In the genomic region with DNA sequence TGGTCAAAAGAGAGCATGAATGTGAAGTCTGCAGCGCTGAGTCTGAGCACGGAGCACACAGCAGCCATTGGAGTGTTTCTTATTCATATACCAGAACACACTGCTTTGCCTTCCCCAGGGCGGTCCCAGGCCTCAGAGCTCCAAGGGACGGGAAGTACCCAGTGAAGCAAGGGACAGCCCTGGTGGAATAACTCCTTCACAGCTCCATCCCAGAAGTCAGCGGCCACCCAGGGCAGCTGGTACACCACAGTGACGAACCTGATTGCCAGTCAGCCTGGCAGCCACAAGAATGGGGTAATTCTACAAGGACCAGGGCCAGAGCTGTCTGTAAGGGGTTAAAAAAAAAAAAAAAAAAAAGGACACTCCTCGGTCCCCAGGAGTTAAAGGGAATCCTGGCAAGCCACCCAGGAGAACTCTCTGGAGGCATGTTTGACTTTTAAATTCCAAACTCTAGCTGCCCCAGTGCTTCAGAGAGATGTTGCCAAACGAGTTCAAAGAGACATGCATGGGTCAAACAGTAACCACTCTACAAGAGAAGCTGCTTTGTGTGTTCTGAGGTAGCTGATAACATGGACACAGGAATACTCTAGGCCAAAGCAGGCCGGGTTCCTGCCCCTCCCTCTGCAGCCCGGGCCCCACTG, we compare ENCODE assay signal across 12 mouse cellular contexts. TPM values are rescaled to one million over a fixed set of nuclear protein-coding genes. Genes with fewer than 3 reads are reported as not detected.
DNase-seq lines count a peak whose midpoint lies in the region; ATAC-seq and TF ChIP-seq lines count a peak whose summit lies in the region.
"Had no signal": no experiment of that assay in that cellular context is flagged by ENCODE, and none has a peak within 500 bp of the region (broad histone marks: within the 10 kb centered on the region; RNA-seq: fewer than 3 reads in every experiment).

No protein-coding gene starts in this region.

- H3K27me3 ChIP-seq in kidney, adult 2 months (replicated peaks; ENCODE audit: control insufficient read depth, insufficient read depth, low read length), result no peaks in the 10 kb centered on the region
- no peaks in the 10 kb centered on the region for H3K27me3 ChIP-seq in liver, postnatal 0 days (ENCODE audit: insufficient read depth, low read length)
- H3K27me3 ChIP-seq in forebrain, embryonic 11.5 days (ENCODE audit: control insufficient read depth, insufficient read depth, low read length), result no peaks in the 10 kb centered on the region
- no peaks in the 10 kb centered on the region for H3K27me3 ChIP-seq in midbrain, embryonic 10.5 days (ENCODE audit: low read depth, poor library complexity, severe bottlenecking)
- H3K27me3 ChIP-seq: embryonic facial prominence, embryonic 15.5 days; limb, embryonic 15.5 days; neural tube, embryonic 15.5 days had no signal

- H3K4me3 ChIP-seq in kidney, adult 2 months (ENCODE audit: insufficient read depth, low read depth, low read length), result no peak overlapping the region
- no peak overlapping the region for H3K4me3 ChIP-seq in liver, postnatal 0 days (ENCODE audit: low read depth, low read length)
- H3K4me3 ChIP-seq in forebrain, embryonic 11.5 days (ENCODE audit: low read depth, low read length), result no peak overlapping the region
- no peak overlapping the region for H3K4me3 ChIP-seq in midbrain, embryonic 10.5 days
- H3K4me3 ChIP-seq: embryonic facial prominence, embryonic 15.5 days; limb, embryonic 15.5 days; neural tube, embryonic 15.5 days had no signal

- peaks cover 63% of the 10 kb centered on the region for H3K4me1 ChIP-seq in kidney, adult 2 months (ENCODE audit: control insufficient read depth, insufficient read depth, low read length)
- peaks cover 45% of the 10 kb centered on the region for H3K4me1 ChIP-seq in liver, postnatal 0 days (ENCODE audit: insufficient read depth)
- no peaks in the 10 kb centered on the region for H3K4me1 ChIP-seq in forebrain, embryonic 11.5 days (replicated peaks; ENCODE audit: control insufficient read depth, insufficient read depth, low read length)
- peaks cover 36% of the 10 kb centered on the region for H3K4me1 ChIP-seq in midbrain, embryonic 10.5 days
- H3K4me1 ChIP-seq: neural tube, embryonic 15.5 days had no signal

- ATAC-seq in liver, postnatal 0 days, result peak; percentile 86
- ATAC-seq in forebrain, embryonic 11.5 days (replicated peaks; ENCODE audit: low FRiP score), result no peak

- no peak for TF ChIP-seq POLR2A in kidney, adult 2 months (IDR thresholded peaks at IDR 0.05; ENCODE audit: low read depth, low read length)

- H3K36me3 ChIP-seq in kidney, adult 2 months (ENCODE audit: control insufficient read depth, insufficient read depth, low read length), result no peaks in the 10 kb centered on the region
- H3K36me3 ChIP-seq in liver, postnatal 0 days (replicated peaks; ENCODE audit: insufficient read depth, low read length), result no peaks in the 10 kb centered on the region
- H3K36me3 ChIP-seq in forebrain, embryonic 11.5 days (ENCODE audit: control insufficient read depth, insufficient read depth, low read length), result no peaks in the 10 kb centered on the region
- H3K36me3 ChIP-seq in midbrain, embryonic 10.5 days, result no peaks in the 10 kb centered on the region
- H3K36me3 ChIP-seq: embryonic facial prominence, embryonic 15.5 days; limb, embryonic 15.5 days; neural tube, embryonic 15.5 days had no signal

- H3K9me3 ChIP-seq in liver, postnatal 0 days (ENCODE audit: low read length), result no peaks in the 10 kb centered on the region
- no peaks in the 10 kb centered on the region for H3K9me3 ChIP-seq in forebrain, embryonic 11.5 days (ENCODE audit: control insufficient read depth, low read length)
- no peaks in the 10 kb centered on the region for H3K9me3 ChIP-seq in midbrain, embryonic 10.5 days (replicated peaks)
- H3K9me3 ChIP-seq: embryonic facial prominence, embryonic 15.5 days; limb, embryonic 15.5 days; neural tube, embryonic 15.5 days had no signal

- peak overlapping the region; percentile 83 for H3K27ac ChIP-seq in kidney, adult 2 months (ENCODE audit: insufficient read depth, low read depth, low read length)
- H3K27ac ChIP-seq in liver, postnatal 0 days (ENCODE audit: low read depth), result peak overlapping the region; percentile 78
- H3K27ac ChIP-seq in forebrain, embryonic 11.5 days (ENCODE audit: low read depth, low read length), result no peak overlapping the region
- H3K27ac ChIP-seq in midbrain, embryonic 10.5 days (replicated peaks), result no peak overlapping the region
- H3K27ac ChIP-seq: embryonic facial prominence, embryonic 15.5 days; hindbrain, embryonic 14.5 days; limb, embryonic 15.5 days; neural tube, embryonic 15.5 days had no signal

- peak overlapping the region; percentile 4; the same call in 1 of the 2 replicates for H3K4me2 ChIP-seq in liver, postnatal 0 days (ENCODE audit: low read depth, low read length)
- H3K4me2 ChIP-seq in forebrain, embryonic 11.5 days (ENCODE audit: low read depth, low read length, severe bottlenecking), result no peak overlapping the region
- H3K4me2 ChIP-seq: embryonic facial prominence, embryonic 15.5 days; hindbrain, embryonic 14.5 days; limb, embryonic 15.5 days; neural tube, embryonic 15.5 days had no signal

- TF ChIP-seq CTCF in kidney, adult 2 months (conservative IDR thresholded peaks at IDR 0.05; ENCODE audit: insufficient read depth, insufficient read length, low read depth, low read length), result no peak
- TF ChIP-seq CTCF in liver, postnatal 0 days (IDR thresholded peaks at IDR 0.05; ENCODE audit: low read depth), result no peak

- DNase-seq in urinary bladder, postnatal 14 days (ENCODE audit: low spot score), result peak; percentile 50
- DNase-seq in urinary bladder, postnatal 10 days (ENCODE audit: low spot score), result no peak
- peak; percentile 88 for DNase-seq in kidney, adult 2 months
- peak; percentile 31 for DNase-seq in liver, postnatal 0 days
- no peak for DNase-seq in forebrain, embryonic 11.5 days (ENCODE audit: low spot score)
- DNase-seq in left cerebral cortex, adult 11 months (ENCODE audit: low spot score), result no peak
- no peak for DNase-seq in midbrain, embryonic 10.5 days (ENCODE audit: low spot score)
- no peak for DNase-seq in right cerebral cortex, postnatal 36 days (ENCODE audit: low spot score in 2 of 2)

- TF ChIP-seq EP300 in liver, postnatal 0 days (IDR thresholded peaks at IDR 0.05; ENCODE audit: low read depth), result peak; percentile 26; the same call in 1 of the 2 replicates

- H3K9ac ChIP-seq in liver, postnatal 0 days (replicated peaks), result no peak overlapping the region; the same call in 1 of the 2 replicates
- H3K9ac ChIP-seq in forebrain, embryonic 11.5 days (ENCODE audit: low read length), result no peak overlapping the region
- H3K9ac ChIP-seq: embryonic facial prominence, embryonic 15.5 days; hindbrain, embryonic 14.5 days; limb, embryonic 15.5 days; neural tube, embryonic 15.5 days had no signal

- 29% methylated on average over 10 of the region's 10 CpGs for WGBS in kidney, adult 2 months
- WGBS in liver, postnatal 0 days (ENCODE audit: insufficient replicate concordance), result 52% methylated on average over 10 of the region's 10 CpGs
- 73% methylated on average over 10 of the region's 10 CpGs for WGBS in forebrain, embryonic 11.5 days
- 69% methylated on average over 10 of the region's 10 CpGs for WGBS in midbrain, embryonic 10.5 days

RNA-seq across cellular contexts. Expression of a gene that starts 15.4 kb away (rescaled TPM):
- polyA plus RNA-seq in kidney, adult 2 months (2012; rRNA removed), result 24.2 and 27.5 TPM in 2 replicates
- 1.6 and 1.7 TPM in 2 replicates for polyA plus RNA-seq in liver, postnatal 0 days (2015; fragmentation: Nextera tagmentation; extraction: Ambion mirVana)
- polyA plus RNA-seq in forebrain, embryonic 11.5 days (2014; fragmentation: Nextera tagmentation; extraction: Ambion mirVana), result 4.7 and 4.9 TPM in 2 replicates
- polyA plus RNA-seq in midbrain, embryonic 10.5 days (2016; fragmentation: Nextera tagmentation; extraction: Ambion mirVana), result 1.5 and 2.2 TPM in 2 replicates

RNA-seq across cellular contexts. Expression of a gene that starts 26.8 kb away (rescaled TPM):
- 0.14 and 0.15 TPM in 2 replicates for polyA plus RNA-seq in kidney, adult 2 months (2012; rRNA removed)
- polyA plus RNA-seq in liver, postnatal 0 days (2015; fragmentation: Nextera tagmentation; extraction: Ambion mirVana), result 3.0 and 3.3 TPM in 2 replicates
- 51.6 and 61.3 TPM in 2 replicates for polyA plus RNA-seq in forebrain, embryonic 11.5 days (2014; fragmentation: Nextera tagmentation; extraction: Ambion mirVana)
- polyA plus RNA-seq in midbrain, embryonic 10.5 days (2016; fragmentation: Nextera tagmentation; extraction: Ambion mirVana), result 49.2 and 49.5 TPM in 2 replicates

Comparison
In these comparisons a context has a peak if more than half of its experiments do, and no peak if none do; other contexts are left out.
1. DNase-seq: peak in urinary bladder, postnatal 14 days (single experiment), kidney, adult 2 months (single experiment) and liver, postnatal 0 days (single experiment); none in urinary bladder, postnatal 10 days (single experiment), forebrain, embryonic 11.5 days (single experiment), left cerebral cortex, adult 11 months (single experiment), midbrain, embryonic 10.5 days (single experiment) and right cerebral cortex, postnatal 36 days (0 of 2).
2. H3K27ac ChIP-seq: peak in kidney, adult 2 months (single experiment) and liver, postnatal 0 days (single experiment); none in forebrain, embryonic 11.5 days (single experiment) and midbrain, embryonic 10.5 days (single experiment).
3. RNA of a gene that starts 26.8 kb away (polyA plus RNA-seq): 51.6 to 61.3 TPM in forebrain, embryonic 11.5 days and 49.2 to 49.5 TPM in midbrain, embryonic 10.5 days; 3.0 to 3.3 TPM in liver, postnatal 0 days and 0.14 to 0.15 TPM in kidney, adult 2 months; every median in the first group is over 10 times any median in the second.